Mouse (Mus musculus) naive thymus-derived CD4-positive, alpha-beta T cell, adult 2 months (primary cell): ENCODE results near the gene Gja10.

Experiments
- DNase-seq: peaks from one replicate; pipeline ENCODE4 v3.0.0-alpha.2; 2011; ENCODE audit warnings: low read depth

Gja10 gene

GRCm38 (mm10) chr4:32602660-32603059, at the start of gene Gja10:
Gene Gja10, minus strand, starts transcription at chr4:32602760.
- no peak for DNase-seq

- peak; percentile 49 for DNase-seq
Measured at GRCm38 (mm10) chr4:32651669-32652068, 49.1 kb upstream of the Gja10 start.

- DNase-seq = no peak
Measured at GRCm38 (mm10) chr4:32621637-32622036, 19.1 kb upstream of the Gja10 start.

- DNase-seq = peak; percentile 99
Measured at GRCm38 (mm10) chr4:32615034-32615881, 12.7 kb upstream of the Gja10 start, which contains the start of gene Casp8ap2. Gene Casp8ap2, plus strand, starts transcription at chr4:32615451.

- DNase-seq = peak; percentile 71
Measured at GRCm38 (mm10) chr4:32601135-32601534, 1.4 kb downstream of the Gja10 start.

GRCm38 (mm10) chr4:32588237-32588636, 14.3 kb downstream of the Gja10 start:
- DNase-seq = peak; percentile 78

GRCm38 (mm10) chr4:32587543-32587942, 15.0 kb downstream of the Gja10 start:
- peak; percentile 52 for DNase-seq

GRCm38 (mm10) chr4:32586596-32586995, 16.0 kb downstream of the Gja10 start:
- DNase-seq = peak; percentile 85

GRCm38 (mm10) chr4:32584181-32584580, 18.4 kb downstream of the Gja10 start:
- DNase-seq = no peak

GRCm38 (mm10) chr4:32579850-32580249, 22.7 kb downstream of the Gja10 start:
- no peak for DNase-seq

- DNase-seq = no peak
Measured at GRCm38 (mm10) chr4:32575165-32575564, 27.4 kb downstream of the Gja10 start.

GRCm38 (mm10) chr4:32574604-32575003, 28.0 kb downstream of the Gja10 start:
- DNase-seq = no peak

- DNase-seq = no peak
Measured at GRCm38 (mm10) chr4:32573586-32573985, 29.0 kb downstream of the Gja10 start.

- peak; percentile 81 for DNase-seq
Measured at GRCm38 (mm10) chr4:32572118-32572517, 30.4 kb downstream of the Gja10 start.

- DNase-seq = no peak
Measured at GRCm38 (mm10) chr4:32571441-32571840, 31.1 kb downstream of the Gja10 start.

- DNase-seq = peak; percentile 58
Measured at GRCm38 (mm10) chr4:32570939-32571317, 31.6 kb downstream of the Gja10 start.

GRCm38 (mm10) chr4:32569995-32570938, 32.3 kb downstream of the Gja10 start:
- DNase-seq = no peak

- DNase-seq = no peak
Measured at GRCm38 (mm10) chr4:32569054-32569453, 33.5 kb downstream of the Gja10 start.

- peak; percentile 55 for DNase-seq
Measured at GRCm38 (mm10) chr4:32564918-32565317, 37.6 kb downstream of the Gja10 start.

GRCm38 (mm10) chr4:32564416-32564815, 38.1 kb downstream of the Gja10 start:
- no peak for DNase-seq

- DNase-seq = no peak
Measured at GRCm38 (mm10) chr4:32562319-32563115, 40.0 kb downstream of the Gja10 start.
